Mouse (Mus musculus) forebrain, embryonic 13.5 days (tissue): Measurements from ENCODE around the gene Pla2g12b. TPM values are rescaled to one million over a fixed set of nuclear protein-coding genes. Genes with fewer than 3 reads are reported as not detected.
"Not testable (repeated sequence)": the region's sequence is repeated elsewhere in the genome, so short reads cannot be mapped to it uniquely, and the experiment has no call there.

Experiments used
- ATAC-seq: fragments of 200-750 bp; cut with Nextera tagmentation; 2 replicates; pipeline ENCODE4 v1.8.0; 2017
- H3K27ac ChIP-seq: fragments of 300-500 bp; sonication (generic); 2 replicates; pipeline ENCODE4 v1.5.1; 2015; ENCODE audit warnings: inconsistent platforms, mild to moderate bottlenecking, moderate library complexity
- H3K27me3 ChIP-seq: fragments of 300-500 bp; sonication (generic); 2 replicates; pipeline ENCODE4 v1.6.1; 2015; ENCODE audit warnings: mild to moderate bottlenecking, inconsistent platforms
- H3K36me3 ChIP-seq: fragments of 300-500 bp; sonication (generic); 2 replicates; pipeline ENCODE4 v1.6.1; 2015; ENCODE audit warnings: mild to moderate bottlenecking, inconsistent platforms; ENCODE audit not compliant: poor library complexity, severe bottlenecking
- H3K4me1 ChIP-seq: fragments of 300-500 bp; sonication (generic); 2 replicates; pipeline ENCODE4 v1.6.1; 2015; ENCODE audit warnings: inconsistent platforms
- H3K4me2 ChIP-seq: fragments of 300-500 bp; sonication (generic); 2 replicates; pipeline ENCODE4 v1.6.1; 2015; ENCODE audit warnings: inconsistent platforms, mild to moderate bottlenecking, moderate library complexity
- H3K4me3 ChIP-seq: fragments of 300-500 bp; sonication (generic); 2 replicates; pipeline ENCODE4 v1.5.1; 2015; ENCODE audit warnings: mild to moderate bottlenecking, inconsistent platforms
- H3K9ac ChIP-seq: fragments of 300-500 bp; sonication (generic); 2 replicates; pipeline ENCODE4 v1.6.1; 2015; ENCODE audit warnings: mild to moderate bottlenecking, inconsistent platforms
- H3K9me3 ChIP-seq: fragments of 300-500 bp; sonication (generic); replicated peaks from 2 replicates; pipeline ENCODE4 v1.6.1; 2016; ENCODE audit warnings: inconsistent platforms
- WGBS: fragments of 180-500 bp; shearing (Covaris S2); methylation state at CpG from one replicate; pipeline ENCODE4 v1.1.7; 2015; 5-methylcytosine and 5-hydroxymethylcytosine counted together
- polyA plus RNA-seq: library from polyadenylated mRNA; unstranded; fragments of >200 nt; fragmentation: Nextera tagmentation; extraction: Ambion mirVana; gene quantifications from 2 replicates; pipeline ENCODE4 v1.2.1, GENCODE M21; 2015

Pla2g12b gene
- polyA plus RNA-seq, 1 experiment from 2014 or later: not detected

GRCm38 (mm10) chr10:59378728-59379127 is 24.7 kb upstream of the Pla2g12b start:
- Histone ChIP-seq H3K4me3 (no peak overlapping the region), H3K9ac (no peak overlapping the region), H3K4me2 (no peak overlapping the region), H3K27me3 (no peaks in the 10 kb centered on the region), H3K27ac (no peak overlapping the region), H3K9me3 (no peaks in the 10 kb centered on the region), H3K4me1 (no peaks in the 10 kb centered on the region), H3K36me3 (0 out of 2 replicates have a peak, but pooled peaks cover 14% of the 10 kb centered on the region)
- WGBS: 95% methylated on average over 4 of the region's 4 CpGs
- no peak for ATAC-seq

GRCm38 (mm10) chr10:59379927-59380326 is 23.5 kb upstream of the Pla2g12b start:
- H3K4me3 ChIP-seq: no peak overlapping the region
- no peaks in the 10 kb centered on the region for H3K4me1 ChIP-seq
- no peak overlapping the region for H3K9ac ChIP-seq
- no peak overlapping the region for H3K4me2 ChIP-seq
- no peak for ATAC-seq
- no peaks in the 10 kb centered on the region for H3K9me3 ChIP-seq
- no peaks in the 10 kb centered on the region for H3K27me3 ChIP-seq
- WGBS: 65% methylated on average over 3 of the region's 3 CpGs
- 0 out of 2 replicates have a peak, but pooled peaks cover 5% of the 10 kb centered on the region for H3K36me3 ChIP-seq
- H3K27ac ChIP-seq: no peak overlapping the region

GRCm38 (mm10) chr10:59380411-59380821 is 23.0 kb upstream of the Pla2g12b start:
- Histone ChIP-seq H3K4me1 (no peaks in the 10 kb centered on the region), H3K27ac (no peak overlapping the region), H3K9ac (no peak overlapping the region), H3K27me3 (no peaks in the 10 kb centered on the region), H3K4me3 (no peak overlapping the region), H3K4me2 (no peak overlapping the region), H3K9me3 (no peaks in the 10 kb centered on the region), H3K36me3 (0 out of 2 replicates have a peak, but pooled peaks cover 5% of the 10 kb centered on the region)
- WGBS: 77% methylated on average over 2 of the region's 2 CpGs
- ATAC-seq: no peak

GRCm38 (mm10) chr10:59381563-59381962 is 21.9 kb upstream of the Pla2g12b start:
- H3K27ac ChIP-seq, H3K9me3 ChIP-seq, H3K4me3 ChIP-seq, H3K9ac ChIP-seq, H3K4me1 ChIP-seq, ATAC-seq, H3K27me3 ChIP-seq, H3K36me3 ChIP-seq, H3K4me2 ChIP-seq: not testable (repeated sequence)
- WGBS: 81% methylated on average over 6 of the region's 10 CpGs

- Histone ChIP-seq H3K36me3 (no peaks in the 10 kb centered on the region; the same call in 1 of the 2 replicates), H3K4me1 (no peaks in the 10 kb centered on the region), H3K27ac (no peak overlapping the region), H3K9me3 (peaks cover 11% of the 10 kb centered on the region; the same call in 1 of the 2 replicates), H3K27me3 (no peaks in the 10 kb centered on the region), H3K9ac (no peak overlapping the region), H3K4me3 (no peak overlapping the region), H3K4me2 (no peak overlapping the region)
- ATAC-seq: peak; percentile 84; the same call in 1 of the 2 replicates
- WGBS: 75% methylated on average over 8 of the region's 8 CpGs
Observed at GRCm38 (mm10) chr10:59386951-59387350, 16.5 kb upstream of the Pla2g12b start.

- Histone ChIP-seq H3K36me3 (no peaks in the 10 kb centered on the region; the same call in 1 of the 2 replicates), H3K9me3 (peaks cover 11% of the 10 kb centered on the region; the same call in 1 of the 2 replicates), H3K9ac (no peak overlapping the region), H3K27ac (no peak overlapping the region), H3K27me3 (no peaks in the 10 kb centered on the region), H3K4me1 (no peaks in the 10 kb centered on the region), H3K4me2 (no peak overlapping the region), H3K4me3 (no peak overlapping the region)
- no peak for ATAC-seq
- 93% methylated on average over 3 of the region's 3 CpGs for WGBS
Observed at GRCm38 (mm10) chr10:59389652-59390051, 13.8 kb upstream of the Pla2g12b start.

- no peak for ATAC-seq
- no peak overlapping the region for H3K4me3 ChIP-seq
- no peak overlapping the region for H3K4me2 ChIP-seq
- no peaks in the 10 kb centered on the region; the same call in 1 of the 2 replicates for H3K36me3 ChIP-seq
- H3K9ac ChIP-seq: no peak overlapping the region
- H3K9me3 ChIP-seq: peaks cover 11% of the 10 kb centered on the region; the same call in 1 of the 2 replicates
- H3K27ac ChIP-seq: no peak overlapping the region
- no peaks in the 10 kb centered on the region for H3K27me3 ChIP-seq
- H3K4me1 ChIP-seq: no peaks in the 10 kb centered on the region
- 79% methylated on average over 4 of the region's 4 CpGs for WGBS
Observed at GRCm38 (mm10) chr10:59391907-59392306, 11.6 kb upstream of the Pla2g12b start.

GRCm38 (mm10) chr10:59395461-59395860 is 8.0 kb upstream of the Pla2g12b start, which contains the start of gene Gm10273:
Gene Gm10273 (plus strand): TSS chr10:59395632.
- H3K4me1 ChIP-seq, H3K9ac ChIP-seq, H3K4me2 ChIP-seq, H3K9me3 ChIP-seq, H3K36me3 ChIP-seq, H3K4me3 ChIP-seq, H3K27ac ChIP-seq, H3K27me3 ChIP-seq, ATAC-seq: not testable (repeated sequence)
- WGBS: 91% methylated on average over 12 of the region's 25 CpGs

GRCm38 (mm10) chr10:59403793-59404149 is 311 bp downstream of the Pla2g12b start:
- Histone ChIP-seq H3K36me3 (no peaks in the 10 kb centered on the region), H3K4me3 (no peak overlapping the region), H3K27me3 (no peaks in the 10 kb centered on the region), H3K4me1 (no peaks in the 10 kb centered on the region), H3K27ac (no peak overlapping the region), H3K9me3 (no peaks in the 10 kb centered on the region), H3K9ac (no peak overlapping the region), H3K4me2 (no peak overlapping the region)
- ATAC-seq: no peak
- 84% methylated on average over 10 of the region's 10 CpGs for WGBS

- Histone ChIP-seq H3K36me3 (no peaks in the 10 kb centered on the region), H3K27me3 (no peaks in the 10 kb centered on the region), H3K4me1 (no peaks in the 10 kb centered on the region), H3K9me3 (no peaks in the 10 kb centered on the region), H3K27ac (no peak overlapping the region), H3K4me3 (no peak overlapping the region), H3K9ac (no peak overlapping the region), H3K4me2 (no peak overlapping the region)
- ATAC-seq: no peak
- 77% methylated on average over 6 of the region's 6 CpGs for WGBS
Observed at GRCm38 (mm10) chr10:59408499-59408898, 5.0 kb downstream of the Pla2g12b start.

- Histone ChIP-seq H3K36me3 (no peaks in the 10 kb centered on the region), H3K27ac (no peak overlapping the region), H3K27me3 (no peaks in the 10 kb centered on the region), H3K9me3 (no peaks in the 10 kb centered on the region), H3K4me2 (no peak overlapping the region), H3K9ac (no peak overlapping the region), H3K4me1 (no peaks in the 10 kb centered on the region), H3K4me3 (no peak overlapping the region)
- ATAC-seq: no peak
- WGBS: 86% methylated on average over 12 of the region's 12 CpGs
Observed at GRCm38 (mm10) chr10:59410264-59410663, 6.8 kb downstream of the Pla2g12b start.

- WGBS: 92% methylated on average over 4 of the region's 4 CpGs
- no peak overlapping the region for H3K4me2 ChIP-seq
- ATAC-seq: no peak
- no peaks in the 10 kb centered on the region for H3K27me3 ChIP-seq
- H3K27ac ChIP-seq: no peak overlapping the region
- no peaks in the 10 kb centered on the region for H3K4me1 ChIP-seq
- no peaks in the 10 kb centered on the region for H3K9me3 ChIP-seq
- no peak overlapping the region for H3K9ac ChIP-seq
- no peaks in the 10 kb centered on the region for H3K36me3 ChIP-seq
- H3K4me3 ChIP-seq: no peak overlapping the region
Observed at GRCm38 (mm10) chr10:59413711-59414110, 10.3 kb downstream of the Pla2g12b start.

- no peaks in the 10 kb centered on the region for H3K4me1 ChIP-seq
- WGBS: 81% methylated on average over 3 of the region's 3 CpGs
- H3K9me3 ChIP-seq: no peaks in the 10 kb centered on the region
- H3K4me3 ChIP-seq: no peak overlapping the region
- H3K27ac ChIP-seq: no peak overlapping the region
- ATAC-seq: no peak
- H3K27me3 ChIP-seq: no peaks in the 10 kb centered on the region
- H3K36me3 ChIP-seq: no peaks in the 10 kb centered on the region
- no peak overlapping the region for H3K9ac ChIP-seq
- H3K4me2 ChIP-seq: no peak overlapping the region
Observed at GRCm38 (mm10) chr10:59416623-59417022, 13.2 kb downstream of the Pla2g12b start.
